Mouse (Mus musculus) forebrain, postnatal 0 days (tissue): ENCODE measurements around the gene Sowahb. TPM values are rescaled to one million over a fixed set of nuclear protein-coding genes. Genes with fewer than 3 reads are reported as not detected.

ENCODE experiments used
- ATAC-seq: fragments of 200-750 bp; cut with Nextera tagmentation; 2 replicates; pipeline ENCODE4 v1.8.0; 2017; ENCODE audit warnings: mild to moderate bottlenecking, moderate library complexity
- DNase-seq: peaks from one replicate; pipeline ENCODE4 v3.0.0-alpha.2; 2015
- H3K27ac ChIP-seq: fragments of 300-500 bp; sonication (generic); 2 replicates; pipeline ENCODE4 v1.5.1; 2014; ENCODE audit warnings: low read depth, mild to moderate bottlenecking, antibody characterized with exemption, low read length, moderate library complexity, mixed read lengths
- H3K27me3 ChIP-seq: fragments of 300-500 bp; sonication (generic); 2 replicates; pipeline ENCODE4 v1.6.1; 2014; ENCODE audit warnings: mild to moderate bottlenecking, low read length, mixed read lengths; ENCODE audit not compliant: insufficient read depth
- H3K36me3 ChIP-seq: fragments of 300-500 bp; sonication (generic); 2 replicates; pipeline ENCODE4 v1.6.1; 2014; ENCODE audit warnings: mild to moderate bottlenecking, moderate library complexity; ENCODE audit not compliant: insufficient read depth
- H3K4me1 ChIP-seq: fragments of 300-500 bp; sonication (generic); 2 replicates; pipeline ENCODE4 v1.6.1; 2014; ENCODE audit warnings: antibody characterized with exemption; ENCODE audit not compliant: insufficient read depth
- H3K4me2 ChIP-seq: fragments of 300-500 bp; sonication (generic); 2 replicates; pipeline ENCODE4 v1.6.1; 2014; ENCODE audit warnings: low read depth, mild to moderate bottlenecking, moderate library complexity
- H3K4me3 ChIP-seq: fragments of 300-500 bp; sonication (generic); 2 replicates; pipeline ENCODE4 v1.5.1; 2014; ENCODE audit warnings: low read depth, low read length, mixed read lengths
- H3K9ac ChIP-seq: fragments of 300-500 bp; sonication (generic); 2 replicates; pipeline ENCODE4 v1.6.1; 2014; ENCODE audit warnings: mild to moderate bottlenecking
- H3K9me3 ChIP-seq: fragments of 300-500 bp; sonication (generic); 2 replicates; pipeline ENCODE4 v1.6.1; 2016; ENCODE audit warnings: low read length
- CTCF ChIP-seq: sonication (generic); IDR thresholded peaks from 2 replicates; pipeline ENCODE4 v1.5.1; 2016; ENCODE audit warnings: antibody characterized with exemption, control low read depth, low read depth
- WGBS: fragments of 180-500 bp; shearing (Covaris S2); extraction: QIAGEN DNeasy Blood & Tissue Kit; methylation state at CpG from one replicate; pipeline ENCODE4 v1.1.7; 2014; 5-methylcytosine and 5-hydroxymethylcytosine counted together
- polyA plus RNA-seq: library from polyadenylated mRNA; unstranded; fragments of >200 nt; fragmentation: Nextera tagmentation; extraction: Ambion mirVana; gene quantifications from 2 replicates; pipeline ENCODE4 v1.2.1, GENCODE M21; 2015
- total RNA-seq: library from RNA; depleted of rRNA; stranded (reverse); fragments of >200 nt; gene quantifications from 2 replicates; pipeline ENCODE4 v1.2.3, GENCODE M21; 2014

Sowahb gene
- total and polyA plus RNA-seq, 2 experiments from 2014 or later: 0.10 to 0.12 TPM

GRCm38 (mm10) chr5:93085015-93085598 lies 40.3 kb upstream of the Sowahb start:
- 0 out of 2 replicates have a peak, but pooled peaks have one; percentile 4 for TF ChIP-seq CTCF
- no peak overlapping the region for H3K4me2 ChIP-seq
- no peak overlapping the region for H3K4me3 ChIP-seq
- H3K27me3 ChIP-seq: no peaks in the 10 kb centered on the region
- H3K9ac ChIP-seq: no peak overlapping the region
- WGBS: 58% methylated on average over 4 of the region's 4 CpGs
- ATAC-seq: no peak
- H3K4me1 ChIP-seq: no peaks in the 10 kb centered on the region
- no peaks in the 10 kb centered on the region for H3K9me3 ChIP-seq
- no peak overlapping the region for H3K27ac ChIP-seq
- DNase-seq: no peak
- no peaks in the 10 kb centered on the region; the same call in 1 of the 2 replicates for H3K36me3 ChIP-seq

GRCm38 (mm10) chr5:93079596-93079995 lies 34.8 kb upstream of the Sowahb start:
- TF ChIP-seq CTCF: no peak
- 93% methylated on average over 3 of the region's 3 CpGs for WGBS
- DNase-seq (no peak), ATAC-seq (no peak)
- H3K9me3 ChIP-seq: 0 out of 2 replicates have a peak, but pooled peaks cover 6% of the 10 kb centered on the region
- H3K4me3 ChIP-seq: no peak overlapping the region
- H3K27me3 ChIP-seq: no peaks in the 10 kb centered on the region
- no peak overlapping the region for H3K27ac ChIP-seq
- H3K4me1 ChIP-seq: no peaks in the 10 kb centered on the region
- H3K36me3 ChIP-seq: no peaks in the 10 kb centered on the region
- H3K4me2 ChIP-seq: no peak overlapping the region
- H3K9ac ChIP-seq: no peak overlapping the region

- no peak for ATAC-seq
Measured at GRCm38 (mm10) chr5:93077661-93078323, 33.0 kb upstream of the Sowahb start.

GRCm38 (mm10) chr5:93060865-93061264 lies 16.0 kb upstream of the Sowahb start:
- no peak overlapping the region for H3K27ac ChIP-seq
- H3K27me3 ChIP-seq: no peaks in the 10 kb centered on the region
- no peak overlapping the region for H3K4me2 ChIP-seq
- no peaks in the 10 kb centered on the region for H3K4me1 ChIP-seq
- H3K9ac ChIP-seq: no peak overlapping the region
- TF ChIP-seq CTCF: no peak
- DNase-seq (no peak), ATAC-seq (no peak)
- WGBS: 89% methylated on average over 4 of the region's 4 CpGs
- no peaks in the 10 kb centered on the region for H3K36me3 ChIP-seq
- H3K9me3 ChIP-seq: no peaks in the 10 kb centered on the region
- no peak overlapping the region for H3K4me3 ChIP-seq

More at GRCm38 (mm10) chr5:93077661-93078323, 33.0 kb upstream of the Sowahb start:
- Histone ChIP-seq H3K9ac (no peak overlapping the region), H3K4me1 (no peaks in the 10 kb centered on the region), H3K4me2 (no peak overlapping the region), H3K27ac (no peak overlapping the region), H3K9me3 (0 out of 2 replicates have a peak, but pooled peaks cover 6% of the 10 kb centered on the region), H3K36me3 (no peaks in the 10 kb centered on the region), H3K27me3 (no peaks in the 10 kb centered on the region), H3K4me3 (no peak overlapping the region)
- no peak for DNase-seq
- no peak for TF ChIP-seq CTCF
- WGBS: 82% methylated on average over 7 of the region's 7 CpGs

- no peak for DNase-seq
- Histone ChIP-seq H3K4me1 (no peaks in the 10 kb centered on the region), H3K4me3 (no peak overlapping the region), H3K4me2 (no peak overlapping the region), H3K9ac (no peak overlapping the region), H3K9me3 (no peaks in the 10 kb centered on the region), H3K36me3 (no peaks in the 10 kb centered on the region), H3K27ac (no peak overlapping the region), H3K27me3 (no peaks in the 10 kb centered on the region)
- ATAC-seq: peak; percentile 71
- 0 out of 2 replicates have a peak, but pooled peaks have one; percentile 6 for TF ChIP-seq CTCF
- WGBS: 18% methylated on average over 8 of the region's 8 CpGs
Measured at GRCm38 (mm10) chr5:93053606-93054397, 9.0 kb upstream of the Sowahb start.

GRCm38 (mm10) chr5:93051951-93052350 lies 7.1 kb upstream of the Sowahb start:
- Histone ChIP-seq H3K4me3 (no peak overlapping the region), H3K9ac (no peak overlapping the region), H3K4me1 (no peaks in the 10 kb centered on the region), H3K27me3 (no peaks in the 10 kb centered on the region), H3K4me2 (no peak overlapping the region), H3K27ac (no peak overlapping the region), H3K9me3 (no peaks in the 10 kb centered on the region), H3K36me3 (no peaks in the 10 kb centered on the region)
- TF ChIP-seq CTCF: no peak
- ATAC-seq (no peak), DNase-seq (no peak)
- WGBS: 55% methylated on average over 9 of the region's 9 CpGs

- Histone ChIP-seq H3K27ac (no peak overlapping the region), H3K9me3 (no peaks in the 10 kb centered on the region), H3K4me1 (no peaks in the 10 kb centered on the region), H3K4me3 (no peak overlapping the region), H3K4me2 (no peak overlapping the region), H3K9ac (no peak overlapping the region), H3K36me3 (no peaks in the 10 kb centered on the region), H3K27me3 (no peaks in the 10 kb centered on the region)
- ATAC-seq (no peak), DNase-seq (no peak)
- TF ChIP-seq CTCF: no peak
- 52% methylated on average over 5 of the region's 5 CpGs for WGBS
Measured at GRCm38 (mm10) chr5:93051041-93051440, 6.2 kb upstream of the Sowahb start.
